Mouse (Mus musculus) neural tube, embryonic 10.5 days (tissue): ENCODE data around the gene Ntng2.

ENCODE experiments used
- DNase-seq: peaks from one replicate; pipeline ENCODE4 v3.0.0-alpha.2; 2017; ENCODE audit warnings: low spot score; ENCODE audit errors: extremely low spot score

Gene Ntng2

DNA sequence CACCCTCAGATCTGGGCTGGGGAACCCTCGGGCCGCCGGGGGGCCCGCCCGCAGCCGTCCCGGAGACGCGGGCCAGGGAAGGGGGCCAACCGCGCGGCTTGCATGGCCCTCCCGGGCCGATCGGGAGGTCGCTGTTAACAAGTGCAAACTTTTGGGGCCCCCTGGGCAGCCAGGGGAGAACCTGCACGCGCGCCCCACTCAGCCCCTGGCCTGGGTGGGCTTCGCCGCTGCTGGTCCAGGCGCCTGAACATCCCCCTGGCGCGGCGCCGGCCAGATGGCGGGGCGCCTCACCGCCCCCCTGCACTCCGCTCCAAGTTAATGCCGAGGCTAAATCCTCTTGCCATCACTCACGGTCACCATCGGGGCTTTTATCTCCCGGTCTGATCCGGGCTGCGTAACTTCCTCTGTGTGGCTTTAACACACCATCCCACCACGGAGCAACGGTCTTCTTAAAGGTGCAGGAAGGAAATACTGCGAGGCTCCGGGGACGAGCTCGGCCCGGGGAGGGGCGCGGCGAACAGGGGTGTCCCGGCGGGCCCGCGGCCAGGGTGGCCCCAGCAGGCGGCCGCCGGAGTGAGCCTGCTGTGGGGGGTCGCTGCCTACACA, at the start of gene Ntng2:
Ntng2 (minus strand) TSS at position 407 of the 606 bp plus-strand sequence.
- DNase-seq, result no peak

DNA sequence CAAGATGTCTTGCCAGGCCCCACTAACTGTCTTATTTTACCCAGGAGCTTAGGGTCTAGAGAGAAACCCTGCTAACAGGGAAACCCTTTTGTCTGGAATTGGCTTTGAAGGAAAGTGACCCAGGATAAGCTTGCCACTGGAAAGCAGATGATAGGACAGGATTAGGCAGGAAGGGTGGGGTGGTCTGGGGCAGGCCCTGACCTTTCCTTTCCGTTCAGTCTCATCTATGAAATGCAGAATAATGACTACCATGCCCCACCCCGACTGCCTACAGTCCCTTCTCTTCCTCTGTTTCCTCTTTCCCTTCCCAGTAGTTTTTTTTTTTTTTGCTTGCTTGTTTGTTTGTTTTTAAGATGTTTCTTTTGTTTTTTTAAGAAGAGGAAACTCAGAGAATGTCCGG, 42.8 kb upstream of the Ntng2 start:
- no peak for DNase-seq

DNA sequence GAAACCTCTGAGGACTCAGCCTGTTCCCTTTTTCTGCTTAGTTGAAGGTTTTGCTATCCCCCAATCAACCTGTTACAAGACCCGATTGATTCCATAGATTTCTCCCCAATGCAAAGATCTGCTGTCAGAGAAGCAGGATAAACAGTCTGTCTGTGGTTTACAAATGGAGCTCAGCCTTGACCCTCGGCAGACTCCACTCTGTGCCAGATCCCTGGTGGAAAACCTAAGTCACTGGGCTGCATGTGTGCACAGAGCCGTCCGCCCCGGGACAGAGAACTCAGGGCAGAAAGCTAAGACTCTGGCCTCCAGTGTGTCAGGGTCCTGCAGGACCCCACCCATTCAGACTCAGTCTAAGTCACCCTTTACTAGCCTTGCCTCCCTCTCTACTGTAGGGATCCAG, 34.8 kb upstream of the Ntng2 start:
- DNase-seq, result no peak

DNA sequence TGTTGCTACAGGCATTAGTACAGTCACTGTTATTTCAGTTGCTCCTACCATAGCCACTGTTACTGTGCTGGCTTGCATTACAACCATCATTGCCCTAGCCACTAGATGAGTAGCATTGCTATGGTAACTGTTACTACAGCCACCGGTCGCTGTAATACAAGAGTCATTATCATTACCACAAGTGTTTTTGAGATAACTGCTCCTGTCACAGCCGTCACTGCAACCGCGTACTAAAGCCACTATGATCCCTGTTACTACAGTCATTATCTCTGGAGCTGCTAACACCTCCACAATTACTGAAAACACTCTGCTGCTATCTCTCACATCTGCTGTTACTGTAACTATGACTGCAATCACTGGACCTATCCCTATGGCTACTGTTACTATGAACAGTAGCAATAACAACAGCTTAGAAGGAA, 24.9 kb upstream of the Ntng2 start:
- no peak for DNase-seq

DNA sequence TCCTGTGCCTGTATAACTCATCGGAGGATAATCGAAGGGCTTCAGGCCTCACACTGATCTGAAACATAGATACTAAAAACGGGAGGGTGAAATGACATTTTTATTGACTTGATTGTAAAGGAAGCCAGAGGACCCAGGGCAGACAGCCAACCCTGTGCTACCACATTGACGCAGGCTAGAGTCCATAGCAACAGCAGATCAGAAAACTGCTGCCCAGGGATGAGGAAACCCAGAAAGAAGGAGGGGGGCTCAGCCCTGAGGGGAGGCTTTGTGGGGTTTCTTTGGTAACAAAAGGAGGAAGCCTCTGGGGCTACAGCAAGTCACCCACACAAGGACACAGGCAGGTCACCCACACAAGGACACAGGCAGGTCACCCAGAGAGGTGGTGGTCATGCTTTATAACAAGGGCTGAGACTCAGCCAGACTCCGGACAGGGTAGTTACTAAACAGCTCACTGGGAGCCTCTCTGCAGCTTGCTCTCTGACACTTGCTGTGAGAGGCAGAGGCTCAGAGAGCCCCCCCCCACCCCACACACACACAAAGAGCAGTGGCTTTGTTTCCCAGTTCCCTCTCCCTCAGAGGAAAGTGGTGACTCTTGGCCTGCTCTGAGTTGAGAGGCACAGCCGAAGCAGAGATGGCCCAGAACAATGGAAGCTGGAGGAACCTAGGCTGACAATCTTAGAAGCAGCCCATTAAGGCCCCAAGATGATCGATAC, 19.2 kb upstream of the Ntng2 start:
- no peak for DNase-seq

DNA sequence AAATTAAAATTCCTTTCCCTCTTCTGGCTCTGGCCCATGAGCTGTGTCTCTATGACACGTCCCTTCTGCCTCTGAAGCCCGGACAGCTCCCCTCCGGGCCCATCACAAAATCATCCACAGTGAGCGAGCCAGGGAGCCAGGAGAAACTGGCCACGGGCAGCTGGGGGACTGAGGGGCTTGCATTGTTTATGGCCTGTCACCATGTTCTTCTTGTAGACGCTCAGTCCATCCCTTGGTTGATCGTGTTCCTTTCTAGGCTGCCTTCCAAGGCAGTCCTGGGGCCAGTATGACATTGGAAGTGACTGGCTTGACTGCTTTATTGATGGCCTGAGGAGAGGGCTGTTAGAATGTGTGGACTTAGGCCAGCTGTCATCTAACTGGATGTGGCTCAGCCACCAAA, 18.3 kb upstream of the Ntng2 start:
- DNase-seq, result no peak

DNA sequence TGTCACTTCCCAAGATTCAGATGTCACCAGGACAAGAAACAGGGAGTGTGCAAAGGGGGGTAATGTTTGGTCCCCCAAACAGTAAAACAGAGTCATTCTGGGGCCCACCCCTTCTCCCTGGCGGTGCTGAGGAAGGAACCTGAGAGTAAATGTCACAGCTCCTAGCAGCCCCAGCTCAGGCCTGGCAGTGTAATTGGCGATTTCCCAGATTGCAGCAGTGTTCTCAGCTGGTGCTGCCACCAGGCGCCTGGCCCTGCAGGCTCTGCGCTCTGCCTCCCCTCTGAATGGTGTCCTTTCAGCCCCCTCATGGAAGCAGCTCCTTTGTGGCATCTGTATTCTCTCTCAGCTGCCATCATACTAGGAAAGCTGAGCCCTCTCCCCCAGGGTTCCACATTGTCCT, 14.0 kb upstream of the Ntng2 start:
- DNase-seq, result no peak

DNA sequence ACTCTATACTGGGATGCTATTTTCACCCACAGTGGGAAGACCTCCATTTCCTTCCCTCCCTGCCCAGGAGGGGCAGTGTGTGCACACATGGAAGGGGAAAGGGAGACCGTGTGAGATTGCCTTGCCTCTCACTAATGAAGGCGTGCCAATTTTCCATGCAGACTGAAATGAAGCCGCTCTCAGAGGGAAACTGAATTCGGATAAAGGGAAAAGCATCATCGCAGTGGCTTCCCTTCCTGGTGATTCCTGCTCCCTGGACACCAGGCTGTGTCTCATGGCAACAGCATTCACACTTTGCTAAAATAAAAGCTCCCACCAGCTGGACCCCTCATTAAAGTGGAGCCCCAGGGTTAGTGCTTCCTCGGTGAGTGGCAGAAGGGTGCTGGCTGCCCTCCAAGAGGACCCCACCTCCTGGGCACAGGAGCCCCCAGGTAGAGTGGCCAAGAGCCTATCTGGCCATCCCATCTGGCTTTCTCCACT, 9.7 kb upstream of the Ntng2 start:
- DNase-seq, result no peak

DNA sequence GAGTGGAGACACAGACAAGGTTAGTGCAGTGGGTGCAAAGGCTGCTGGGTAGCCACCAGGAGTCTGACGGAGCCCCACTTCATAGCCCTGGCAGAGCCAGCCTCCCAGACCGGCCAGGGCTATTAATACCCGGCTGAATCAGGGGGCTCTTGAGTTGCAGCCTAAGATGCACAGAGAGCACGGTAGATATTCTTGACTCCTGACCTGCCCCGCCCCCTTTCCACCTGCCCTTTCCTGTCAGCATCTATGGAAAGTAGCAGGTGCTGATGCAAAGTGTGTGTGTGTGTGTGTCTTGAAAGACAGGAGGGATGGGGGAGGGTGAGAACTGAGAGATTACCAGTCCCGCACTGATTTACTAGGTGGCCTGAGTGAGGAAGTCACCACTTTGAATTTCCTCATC, 8.3 kb upstream of the Ntng2 start:
- DNase-seq, result no peak

DNA sequence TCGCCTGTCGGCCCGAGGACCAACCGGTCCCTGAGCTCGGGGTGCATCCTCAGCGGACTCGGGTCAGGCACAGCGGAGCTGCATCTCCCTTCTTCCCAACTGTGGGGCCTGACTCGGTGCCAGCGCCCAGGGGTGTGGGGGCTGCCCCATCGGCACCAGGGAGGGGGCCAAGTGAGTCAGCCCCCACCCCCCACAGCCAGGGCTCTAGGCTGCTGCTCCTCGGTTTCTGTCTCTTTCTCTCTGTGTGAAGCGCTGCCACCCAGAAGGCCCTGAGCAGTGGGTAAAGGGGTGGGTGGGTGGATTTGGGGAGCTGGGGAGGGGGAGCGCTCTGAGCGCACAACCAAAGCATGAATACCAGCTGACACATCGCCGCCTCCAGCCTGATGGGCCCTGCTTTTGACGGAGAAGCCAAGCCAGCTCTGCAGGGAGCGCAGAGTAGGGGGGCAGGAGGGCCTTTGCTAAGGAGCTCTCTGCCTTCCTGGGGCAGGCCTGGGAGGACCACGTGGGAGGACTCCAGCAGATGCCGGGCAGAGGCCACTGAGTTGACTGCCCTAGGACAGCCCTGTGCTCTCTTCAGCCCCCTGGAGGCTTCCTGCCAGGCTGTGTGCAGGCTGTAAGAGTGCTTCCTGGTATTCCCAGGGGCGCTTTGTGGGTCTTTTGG, 530 bp upstream of the Ntng2 start:
- DNase-seq, result peak; percentile 69

DNA sequence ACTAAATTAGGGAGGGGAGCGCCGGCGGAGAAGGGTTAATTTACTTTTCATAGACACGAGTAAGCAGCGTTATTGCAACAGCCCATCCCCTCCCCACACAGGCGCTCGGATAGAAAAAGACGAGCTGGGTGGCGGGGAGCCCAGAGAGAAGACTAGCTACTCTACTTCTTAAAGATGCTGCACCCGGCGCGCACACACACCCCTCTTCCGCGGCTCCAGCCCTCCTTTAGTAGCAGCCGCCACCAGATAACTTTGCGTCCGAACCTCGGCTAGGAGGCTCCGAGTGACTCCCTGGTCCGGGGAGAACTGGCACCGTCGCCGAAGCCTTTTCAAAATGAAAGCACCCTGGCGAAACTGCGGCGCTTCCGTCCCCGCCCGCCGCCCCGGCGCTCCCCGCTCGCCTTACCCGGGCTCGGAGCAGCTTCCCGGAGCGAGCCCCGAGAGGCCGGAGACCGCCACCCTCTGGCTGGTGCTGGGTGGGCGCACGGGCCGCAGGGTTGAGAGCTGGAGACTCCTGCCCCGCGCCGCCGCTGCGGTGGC, 676 bp downstream of the Ntng2 start:
- peak; percentile 80 for DNase-seq

DNA sequence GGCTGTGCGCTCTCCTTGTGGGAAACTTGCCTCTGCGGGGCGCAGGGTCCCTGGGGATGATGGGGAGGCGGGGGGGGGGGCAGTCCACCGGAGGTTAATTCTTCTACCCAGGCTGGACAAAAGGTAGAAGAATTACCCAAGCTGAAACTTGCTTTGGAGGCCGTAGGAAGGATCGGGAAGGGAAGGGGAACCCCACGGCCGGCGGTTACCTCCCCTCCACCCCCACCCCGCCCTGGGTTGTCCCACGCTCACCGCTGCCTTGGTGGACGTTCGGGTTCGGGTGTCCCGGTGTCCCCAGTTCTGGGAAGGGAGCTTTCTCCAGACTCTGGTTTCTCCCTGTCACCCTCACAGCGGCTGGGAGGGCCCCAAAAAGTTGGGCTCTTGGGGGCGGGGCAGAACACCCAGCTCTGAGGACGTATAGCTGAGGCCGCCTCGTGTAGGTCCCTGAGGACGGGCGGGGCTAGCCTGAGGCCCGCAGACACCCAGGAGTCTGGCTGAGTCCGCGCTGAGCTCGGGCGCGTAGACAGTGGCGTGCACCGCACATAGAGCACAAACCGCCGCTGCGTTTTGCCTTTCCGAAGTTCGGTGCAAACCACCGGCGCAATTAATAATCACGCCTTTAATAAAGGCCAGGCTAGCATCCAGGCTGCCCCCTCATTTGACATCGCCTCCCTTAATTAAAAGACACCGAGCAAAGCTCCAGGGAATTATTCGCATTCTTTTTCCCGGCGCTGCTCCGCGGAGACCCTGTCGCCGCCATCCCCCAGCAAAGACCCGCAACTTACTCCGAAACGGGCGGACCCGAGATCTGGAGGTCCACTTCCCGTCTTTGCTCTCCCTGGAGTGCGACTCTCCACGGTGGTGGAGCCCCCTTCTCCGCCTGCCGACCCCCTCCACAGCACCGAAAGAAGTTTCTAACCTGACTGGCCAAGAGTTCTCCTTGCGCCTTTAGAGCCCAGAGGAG, 1.4 kb downstream of the Ntng2 start:
- peak; percentile 70 for DNase-seq

DNA sequence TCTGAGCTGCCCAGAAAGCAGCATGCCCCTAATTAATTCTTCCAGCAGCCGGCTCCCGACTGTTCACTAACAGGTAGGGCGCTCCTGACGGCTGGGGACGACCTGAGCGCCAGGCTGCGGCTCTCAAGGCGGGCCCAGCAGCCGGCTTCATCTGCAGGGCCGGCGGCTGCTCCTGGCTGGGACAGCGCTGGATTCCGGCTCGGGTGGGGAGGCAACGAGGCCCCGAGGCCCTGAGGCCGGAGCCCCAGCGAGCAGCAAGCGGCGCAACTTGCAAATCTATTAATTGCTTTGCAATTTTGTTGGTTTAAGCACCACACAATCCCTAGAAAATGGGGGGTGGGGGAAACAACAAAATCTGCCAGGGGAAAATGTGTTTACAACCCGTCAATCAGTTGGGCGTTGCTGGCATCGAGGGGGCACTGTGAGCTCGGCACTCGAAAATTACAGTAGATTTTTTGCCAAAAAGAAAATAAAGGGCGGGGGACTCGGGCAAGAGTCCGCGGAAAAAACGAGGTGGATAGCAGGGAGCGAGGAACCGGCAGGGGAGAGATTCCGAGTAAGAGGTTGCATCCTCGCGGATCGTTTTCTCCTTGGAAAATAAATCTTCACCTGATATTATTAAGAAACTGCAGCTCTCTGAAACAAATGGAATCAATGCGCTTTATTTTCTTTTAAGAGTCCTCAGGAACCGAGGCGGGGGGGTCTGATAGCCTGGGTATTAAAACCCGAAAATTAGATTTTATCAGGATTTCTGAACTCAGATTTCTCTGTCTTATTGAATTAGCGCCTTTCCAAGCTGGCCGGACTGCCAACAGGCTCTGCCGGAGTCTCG, 2.3 kb downstream of the Ntng2 start:
- DNase-seq, result peak; percentile 54

DNA sequence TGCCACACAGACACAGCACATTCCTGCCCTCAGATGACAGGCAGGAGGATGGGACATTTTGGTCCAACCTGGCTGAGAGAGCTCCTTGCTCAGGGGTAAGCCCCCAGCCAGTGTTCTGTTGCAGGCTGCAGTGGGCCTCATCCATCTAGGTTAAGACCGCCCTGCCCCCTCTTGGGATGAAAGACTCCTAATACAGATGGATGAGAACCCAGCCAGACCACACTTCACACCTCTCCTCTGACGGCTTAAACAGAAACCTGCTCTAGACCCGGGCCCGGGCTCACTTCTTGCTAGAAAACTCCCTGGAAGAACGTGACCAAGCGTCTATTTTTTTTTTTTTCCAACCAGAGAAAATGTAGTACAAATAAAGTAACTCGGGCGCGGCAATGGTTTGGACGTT, 3.0 kb downstream of the Ntng2 start:
- peak; percentile 53 for DNase-seq

DNA sequence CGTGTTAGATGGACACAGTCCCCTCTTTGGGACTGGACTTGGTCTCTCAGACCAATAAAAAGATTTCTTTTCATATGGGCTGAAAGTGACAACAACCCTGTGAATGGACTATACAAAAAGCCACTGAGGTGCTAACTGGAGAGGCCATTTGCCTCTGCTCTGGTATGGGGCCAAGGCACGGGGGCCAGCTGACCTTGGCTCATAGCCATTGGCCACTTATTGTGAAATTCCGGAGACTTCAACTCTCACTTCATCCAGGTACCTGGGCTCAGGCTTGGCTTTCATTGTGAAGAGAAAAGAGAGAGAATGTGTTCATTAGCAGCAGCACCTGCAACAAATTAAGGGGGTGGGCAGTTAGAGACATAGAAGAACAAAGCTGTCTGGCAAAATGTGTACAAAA, 4.3 kb downstream of the Ntng2 start:
- no peak for DNase-seq

DNA sequence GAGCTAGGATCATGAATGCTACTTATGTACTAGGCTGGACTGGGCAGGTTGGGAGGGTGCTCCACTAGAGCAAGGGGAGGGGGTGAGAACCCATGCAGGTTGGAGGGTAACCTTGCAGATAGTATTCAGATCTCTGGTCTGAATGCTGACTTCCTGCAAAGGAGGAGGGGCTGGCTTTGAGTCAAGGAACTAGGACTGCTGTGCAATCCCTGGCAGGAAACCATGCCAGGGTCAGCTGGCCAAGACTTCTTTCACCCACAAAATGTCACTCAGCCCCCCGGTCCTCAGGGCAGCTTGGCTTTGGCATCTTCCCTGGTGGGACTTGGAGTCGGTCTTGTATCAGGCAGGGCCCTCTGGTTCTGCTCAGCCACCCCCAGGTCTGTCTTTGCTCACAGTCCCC, 5.4 kb downstream of the Ntng2 start:
- DNase-seq, result no peak

DNA sequence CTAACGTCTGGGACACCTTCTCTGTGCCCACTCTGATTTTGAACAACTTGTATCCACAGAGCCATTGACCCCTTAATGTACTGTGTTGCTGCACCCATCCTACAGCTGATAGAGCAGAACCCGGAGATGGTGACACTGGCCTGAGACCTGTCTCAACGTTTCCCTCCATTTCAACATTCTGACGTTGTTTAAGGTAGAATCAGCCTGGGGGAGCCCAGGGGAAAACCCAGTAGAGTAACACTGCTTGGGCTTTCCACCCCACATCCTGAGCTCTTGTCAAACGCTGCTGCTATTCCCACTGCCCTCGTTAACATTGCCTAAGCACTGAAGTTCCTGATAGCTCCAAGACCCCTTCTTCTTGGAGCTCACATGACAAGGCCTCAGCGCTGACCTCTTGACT, 5.9 kb downstream of the Ntng2 start:
- DNase-seq, result no peak

DNA sequence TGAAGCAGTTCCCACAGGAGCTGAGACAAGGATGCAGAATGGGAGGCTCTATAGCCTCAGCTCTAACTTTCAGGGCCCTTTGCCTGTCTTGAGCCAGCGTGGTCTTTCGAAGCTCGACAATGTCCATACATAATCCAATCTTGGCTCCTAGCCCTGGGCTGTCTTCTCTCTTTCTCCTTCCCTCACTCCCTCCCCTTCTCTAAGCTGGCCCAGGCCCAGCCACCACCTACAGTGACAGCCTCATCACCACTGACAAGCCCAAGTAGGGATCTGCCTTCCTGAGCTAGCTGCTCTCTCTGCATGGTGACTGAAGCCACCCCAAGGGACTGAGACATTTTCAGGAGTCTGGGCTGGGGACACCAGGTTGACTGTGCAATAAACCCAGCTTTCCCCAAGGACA, 6.5 kb downstream of the Ntng2 start:
- DNase-seq, result no peak

DNA sequence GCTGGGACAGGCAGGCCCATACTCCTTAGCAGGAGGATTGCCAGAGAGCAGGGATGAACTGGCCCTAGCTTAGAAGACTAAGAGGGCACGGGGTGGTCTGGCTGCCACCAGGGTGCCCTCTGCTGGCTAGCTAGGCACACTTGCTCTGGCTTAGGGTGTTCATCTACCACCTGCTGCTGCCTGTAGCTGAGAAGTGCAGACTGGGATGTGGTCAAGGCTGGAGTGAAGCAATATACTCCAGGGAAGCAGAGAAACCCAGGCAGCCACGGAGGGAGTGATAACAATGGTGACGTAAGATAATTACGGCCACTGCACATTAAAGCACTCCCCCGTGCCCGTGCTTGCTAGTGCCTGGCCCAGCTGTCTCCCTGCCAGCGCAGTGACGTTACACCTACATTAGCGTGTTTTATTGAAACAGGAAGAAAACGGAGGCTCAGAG, 7.4 kb downstream of the Ntng2 start:
- DNase-seq, result peak; percentile 40

DNA sequence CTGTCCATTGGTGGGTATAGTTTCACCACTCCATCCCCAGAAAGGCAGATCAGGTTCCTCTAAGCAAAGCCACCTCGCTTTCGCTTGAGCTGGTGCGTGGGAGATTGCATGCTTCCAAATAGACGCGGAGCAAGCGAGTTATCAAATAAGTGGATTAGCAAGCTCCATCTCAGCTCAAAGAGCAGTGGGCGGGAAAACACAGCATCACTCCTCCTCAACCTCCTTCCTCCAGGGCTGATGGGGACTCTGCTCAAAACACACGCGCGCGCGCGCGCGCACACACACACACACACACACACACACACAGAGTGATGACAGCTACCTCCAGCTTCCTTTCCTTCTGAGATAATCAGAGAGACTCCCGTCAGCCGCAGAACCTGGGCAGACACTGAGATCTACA, 13.5 kb downstream of the Ntng2 start:
- DNase-seq, result no peak
